Mouse (Mus musculus) erythroblast, embryonic 14.5 days (primary cell): ENCODE results near the gene Gde1.

Experiments
- GATA1 ChIP-seq: IDR thresholded peaks from 2 replicates; pipeline ENCODE4 v1.6.1; 2012; ENCODE audit warnings: low read length, inconsistent platforms, mixed read lengths
- TAL1 ChIP-seq: IDR thresholded peaks from 3 replicates; pipeline ENCODE4 v1.6.1; 2012; ENCODE audit warnings: low read length, inconsistent platforms, mixed read lengths

- no peak for TF ChIP-seq GATA1
- TF ChIP-seq TAL1 = no peak
Measured at GRCm38 (mm10) chr7:118710776-118711175, 5.2 kb upstream of the Gde1 start.
